Mouse (Mus musculus) bone marrow macrophage, adult 2 months (primary cell): ENCODE measurements at regions not wholly inside any gene's neighbourhood (a gene's known extent, or its start where the extent isn't known, plus 50 kb on each side); places are given as distances from the start of the nearest gene placed in this dataset.

Experiments used
- CTCF ChIP-seq: IDR thresholded peaks from 2 replicates; pipeline ENCODE4 v1.5.1; 2012; ENCODE audit warnings: low read depth, mild to moderate bottlenecking, low read length, moderate library complexity
- POLR2A ChIP-seq: IDR thresholded peaks from 2 replicates; pipeline ENCODE4 v1.6.1; 2012; ENCODE audit warnings: mild to moderate bottlenecking, low read depth, low read length, borderline replicate concordance

DNA sequence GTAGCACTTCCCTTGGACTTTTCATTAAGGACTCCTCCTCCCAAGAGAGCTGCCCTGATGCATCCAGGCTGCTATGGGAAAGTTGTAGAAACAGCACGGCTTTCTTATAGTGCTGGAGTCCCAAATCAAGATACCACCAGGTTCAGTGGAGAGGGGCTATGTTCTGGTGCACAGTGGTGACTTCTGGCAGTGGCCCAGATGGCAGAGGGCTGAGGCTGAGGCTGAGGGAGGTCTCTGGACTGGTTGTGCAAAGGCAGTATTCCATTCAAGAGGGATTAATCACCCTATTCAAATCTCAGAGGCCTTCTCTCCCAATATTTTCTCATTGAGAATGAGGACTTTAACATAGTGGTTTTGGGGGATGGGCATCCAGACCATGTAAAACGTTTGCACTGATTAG is 82.3 kb upstream of the Mki67 start:
- TF ChIP-seq CTCF (no peak), POLR2A (no peak)
